Mouse (Mus musculus) layer of hippocampus, adult 9-11 months (tissue): ENCODE results near the gene Fat3.
A peak's percentile ranks its signal among the peaks of the same experiment; 100 is the strongest.

Experiments
- DNase-seq: peaks from one replicate; pipeline ENCODE4 v3.0.0; 2022

The Fat3 gene

DNA sequence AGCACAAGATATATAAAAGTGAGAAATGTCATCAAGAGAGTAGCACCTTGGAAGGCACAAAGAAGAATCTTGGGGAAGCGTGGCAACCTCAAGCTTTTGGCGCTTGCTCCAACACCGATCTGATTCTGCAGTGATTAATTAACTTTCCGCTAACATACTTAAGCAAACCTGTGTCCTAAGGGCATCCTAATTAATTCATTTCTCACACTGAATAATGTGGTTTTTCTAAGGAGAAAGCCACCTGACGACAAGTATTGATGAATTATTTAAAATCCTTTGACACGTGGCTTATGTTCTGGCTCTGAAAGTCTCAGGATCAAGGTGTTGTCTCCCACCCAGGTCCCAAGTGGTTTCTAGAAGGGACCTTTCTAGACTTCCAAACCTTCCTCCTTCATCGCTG lies 506.3 kb downstream of the Fat3 start:
- DNase-seq: no peak

DNA sequence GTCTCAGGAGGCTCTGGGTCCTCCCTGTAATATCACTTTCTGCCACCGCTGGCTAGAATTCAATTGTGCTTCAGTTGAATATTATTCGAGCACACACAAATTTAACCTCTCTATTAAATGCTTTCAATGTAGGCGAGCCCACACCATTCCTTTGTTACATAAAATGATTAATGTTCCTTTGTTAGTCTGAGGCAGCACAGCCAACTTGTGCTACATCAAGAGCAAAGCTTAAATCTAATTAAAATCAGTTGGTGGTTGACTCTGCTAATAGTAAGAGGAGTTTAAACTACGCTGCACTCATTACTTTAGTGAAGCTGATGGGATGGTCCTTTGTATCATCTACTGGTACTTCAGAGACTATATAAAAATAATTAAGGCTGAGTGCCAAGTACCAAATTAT lies 506.9 kb downstream of the Fat3 start:
- peak; percentile 8 for DNase-seq

DNA sequence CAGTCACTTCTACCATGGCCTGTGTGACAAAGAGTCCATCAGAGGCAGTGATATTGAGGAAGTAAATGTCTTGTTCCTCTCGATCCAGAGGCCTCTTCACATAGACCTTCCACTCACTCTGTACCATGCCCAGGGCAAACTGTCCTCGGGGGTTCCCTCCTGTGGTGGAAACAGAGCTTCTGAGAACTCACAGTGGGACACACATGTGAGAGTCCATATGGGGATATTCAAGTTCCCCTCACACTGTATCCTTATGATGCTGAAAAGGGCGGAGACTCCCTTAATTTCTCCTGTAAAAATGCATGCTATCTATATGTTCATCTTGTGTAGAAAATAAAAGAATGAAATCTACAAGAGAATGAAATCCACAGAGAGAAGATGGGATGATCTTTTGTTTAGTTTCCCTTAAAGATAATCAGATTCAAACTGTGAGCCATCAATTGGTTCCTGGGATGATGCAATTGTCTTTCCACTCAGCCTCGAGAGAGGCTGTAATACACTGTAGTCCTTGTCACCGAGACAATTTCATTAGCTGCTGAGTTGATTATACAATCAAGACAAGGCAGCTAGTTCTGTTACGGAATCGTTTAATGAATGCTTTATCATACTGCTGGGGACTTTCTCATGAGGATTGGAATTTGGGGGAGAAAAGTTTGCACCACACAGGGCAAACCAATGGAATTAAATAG lies 508.8 kb downstream of the Fat3 start:
- DNase-seq: no peak

DNA sequence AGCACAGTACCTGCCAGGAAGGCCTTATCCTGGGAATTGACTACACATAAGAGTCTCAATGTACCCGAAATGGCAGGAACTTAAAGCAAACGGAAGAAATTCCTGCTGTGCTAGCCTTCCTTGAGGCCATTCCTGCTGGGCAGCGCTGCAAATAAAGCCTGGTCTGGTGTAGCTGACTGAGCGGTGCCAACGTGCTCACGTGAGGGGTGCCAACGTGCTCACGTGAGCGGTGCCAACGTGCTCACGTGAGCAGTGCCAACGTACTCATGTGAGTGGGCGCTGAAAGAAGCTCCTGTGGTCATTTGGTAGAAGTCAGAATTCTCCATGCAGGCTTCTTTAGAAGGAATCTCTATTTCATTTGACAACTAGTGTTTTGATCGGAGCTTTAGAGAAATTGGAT lies 522.8 kb downstream of the Fat3 start:
- no peak for DNase-seq

DNA sequence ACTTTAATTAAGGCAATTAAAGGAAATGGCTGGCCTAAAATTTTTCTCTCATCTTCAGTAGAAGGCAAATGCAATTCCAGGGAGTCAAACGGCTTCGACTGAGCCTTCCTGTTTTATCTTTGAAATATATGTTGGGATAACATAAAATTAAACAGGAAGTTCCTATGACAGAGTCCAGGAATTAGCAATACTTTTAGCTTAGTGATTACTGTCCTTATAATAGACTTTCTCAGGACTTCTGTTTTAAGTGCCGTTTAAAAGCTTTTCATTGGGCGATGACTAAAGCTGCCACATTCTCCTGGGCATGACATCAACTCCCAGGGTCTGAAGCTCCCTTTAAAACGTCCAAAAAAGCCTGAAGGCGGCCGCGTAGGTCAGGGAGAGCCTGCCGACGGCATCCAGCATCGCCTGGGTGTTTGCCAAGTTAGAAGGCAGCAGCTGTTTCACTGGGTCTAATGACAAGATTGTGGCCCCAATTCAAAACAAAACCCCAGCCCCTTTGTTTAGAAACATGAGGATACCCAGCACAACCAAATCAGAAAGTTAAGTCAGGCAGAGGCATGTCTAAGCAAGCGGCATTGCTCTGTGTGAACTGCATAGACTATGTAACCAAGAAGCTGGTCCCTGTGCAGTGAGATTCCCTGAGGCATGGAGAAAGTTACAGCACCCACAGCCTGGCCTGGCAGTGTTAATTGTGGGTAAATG lies 524.0 kb downstream of the Fat3 start:
- no peak for DNase-seq

DNA sequence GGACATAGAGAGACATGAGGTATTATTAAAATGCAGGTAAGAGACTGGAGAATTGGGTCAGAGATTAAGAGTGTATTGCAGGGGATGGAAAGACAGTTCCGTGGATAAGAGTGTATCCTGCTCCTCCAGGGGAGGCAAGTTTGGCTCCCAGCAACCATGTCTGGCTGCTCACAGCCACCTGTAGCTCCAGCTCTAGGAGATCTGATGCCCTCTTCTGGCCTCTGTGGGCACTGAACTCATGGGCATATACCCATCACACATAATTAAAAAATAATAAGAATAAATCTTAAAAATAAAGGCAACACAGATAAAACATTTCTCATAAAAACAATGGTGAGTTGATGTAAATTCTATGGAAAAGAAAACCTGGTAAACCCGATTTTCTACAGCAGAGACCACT lies 525.1 kb downstream of the Fat3 start:
- DNase-seq: no peak

DNA sequence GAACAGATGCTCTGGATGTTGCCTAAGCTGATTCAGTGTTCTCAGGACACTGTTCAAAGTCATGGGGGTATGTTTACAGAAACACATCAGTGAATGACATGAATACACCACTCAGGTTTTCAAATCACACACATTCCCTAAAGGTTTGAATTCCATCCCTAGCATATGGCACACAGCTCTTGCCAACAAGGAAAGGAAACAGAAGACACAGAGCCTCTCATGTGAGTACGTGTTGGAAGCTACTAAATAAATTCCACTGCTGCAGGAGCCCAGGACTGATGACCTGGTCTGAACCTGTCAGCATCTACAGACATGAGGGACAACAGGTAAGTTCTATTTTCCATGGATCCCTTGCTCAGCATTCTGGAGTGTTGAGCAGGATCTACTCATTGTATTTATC lies 528.9 kb downstream of the Fat3 start:
- no peak for DNase-seq

DNA sequence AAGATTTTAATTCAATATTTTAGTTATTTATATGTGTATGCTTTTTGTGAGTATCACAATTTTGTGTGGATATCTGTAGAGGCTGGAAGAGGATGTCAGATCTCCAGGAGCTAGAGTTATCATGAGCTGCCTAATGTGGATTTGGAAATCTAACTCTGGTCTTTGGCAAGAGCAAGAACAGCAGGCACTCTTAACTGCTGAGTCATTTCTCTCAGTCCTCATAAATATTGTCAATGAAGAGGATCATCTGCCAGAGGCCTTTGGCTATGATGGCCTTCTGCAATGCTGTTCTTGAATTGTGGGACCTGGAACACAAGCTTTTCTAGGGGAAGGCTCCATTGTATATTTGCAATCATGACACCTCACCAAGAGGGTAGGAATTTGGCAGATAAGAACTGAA lies 529.7 kb downstream of the Fat3 start:
- DNase-seq: no peak

DNA sequence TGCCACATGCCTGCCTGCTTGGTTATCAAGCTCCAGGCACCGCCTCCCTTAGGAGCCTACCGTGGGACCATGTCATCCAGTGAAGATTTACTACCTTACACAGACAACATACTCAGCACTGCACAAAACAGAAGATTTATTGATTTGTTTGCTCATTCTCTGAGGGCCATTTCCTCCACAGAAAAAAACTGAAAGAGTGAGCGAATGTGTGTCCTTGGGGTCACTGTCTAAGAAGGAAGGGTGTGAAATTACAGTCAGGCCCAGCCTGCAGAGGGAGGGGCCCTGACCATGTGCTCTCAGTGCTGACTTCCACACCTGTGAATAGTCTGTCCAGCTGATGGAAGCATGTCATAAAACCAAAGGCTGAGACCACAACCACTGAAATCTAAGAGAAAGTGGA lies 536.9 kb downstream of the Fat3 start:
- DNase-seq: no peak

DNA sequence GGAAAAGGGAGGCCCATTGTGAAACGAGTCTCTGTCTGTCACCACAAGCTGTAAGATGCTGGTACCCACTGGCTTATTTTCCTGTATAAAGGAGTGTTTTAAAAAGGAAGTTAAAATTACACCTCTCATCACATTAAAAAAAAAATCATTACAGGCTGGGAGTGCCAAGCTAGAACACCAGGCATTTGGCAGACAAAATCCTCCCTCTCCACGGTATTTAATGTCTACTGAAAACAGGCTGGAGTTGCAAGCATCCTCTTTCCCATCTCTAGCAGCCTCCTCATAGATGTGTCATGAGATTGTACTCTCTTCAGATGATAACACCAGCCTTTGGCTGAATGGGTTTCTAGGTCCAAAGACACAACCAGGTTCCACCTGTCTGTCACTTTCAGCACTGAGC lies 538.2 kb downstream of the Fat3 start:
- peak; percentile 22 for DNase-seq

DNA sequence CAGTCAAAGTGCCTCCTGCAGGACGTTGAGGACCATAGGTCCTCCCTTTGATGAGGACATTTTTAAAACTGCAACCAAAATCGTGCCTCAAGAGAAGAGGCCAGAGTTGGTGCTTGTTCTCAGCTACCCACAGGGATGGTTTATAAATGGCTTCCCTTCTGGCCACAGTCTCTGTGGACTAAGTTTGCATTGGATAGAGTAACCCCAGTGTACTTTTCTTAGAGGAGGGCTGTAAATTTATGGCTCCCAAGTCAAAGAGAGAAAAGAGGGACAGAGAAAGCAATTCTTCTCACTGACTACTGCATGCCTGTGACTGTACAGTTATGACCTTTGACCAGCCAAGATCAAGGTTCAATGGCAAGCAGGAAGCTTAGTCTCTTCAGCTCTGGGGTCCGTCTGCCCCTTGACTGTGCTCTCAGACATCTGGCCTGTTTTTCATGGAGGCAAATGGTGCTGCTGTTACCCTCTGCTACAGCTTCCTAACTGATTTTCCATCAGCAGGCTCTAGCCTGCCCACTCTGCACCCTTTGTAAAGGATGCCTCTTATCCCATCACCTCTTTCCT lies 542.8 kb downstream of the Fat3 start:
- no peak for DNase-seq

DNA sequence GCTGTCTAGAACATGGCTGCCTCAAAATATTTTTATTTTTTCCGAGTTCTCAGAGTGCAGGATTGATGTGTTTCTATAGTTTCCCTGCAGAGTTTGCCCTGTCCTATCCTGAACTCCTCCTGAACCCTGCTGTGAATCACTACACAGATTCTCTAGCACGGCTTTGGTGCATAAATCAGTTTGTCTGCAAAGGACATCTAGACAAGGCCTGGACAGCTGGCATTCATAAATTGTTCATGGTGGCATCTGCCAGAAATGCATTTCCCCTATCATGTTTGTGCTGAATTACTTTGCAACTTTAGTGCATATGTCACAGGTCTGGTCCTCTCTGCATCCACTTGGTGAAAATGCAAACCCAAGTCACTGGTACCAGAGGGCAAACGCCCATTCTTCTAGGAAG lies 543.3 kb downstream of the Fat3 start:
- DNase-seq: no peak

DNA sequence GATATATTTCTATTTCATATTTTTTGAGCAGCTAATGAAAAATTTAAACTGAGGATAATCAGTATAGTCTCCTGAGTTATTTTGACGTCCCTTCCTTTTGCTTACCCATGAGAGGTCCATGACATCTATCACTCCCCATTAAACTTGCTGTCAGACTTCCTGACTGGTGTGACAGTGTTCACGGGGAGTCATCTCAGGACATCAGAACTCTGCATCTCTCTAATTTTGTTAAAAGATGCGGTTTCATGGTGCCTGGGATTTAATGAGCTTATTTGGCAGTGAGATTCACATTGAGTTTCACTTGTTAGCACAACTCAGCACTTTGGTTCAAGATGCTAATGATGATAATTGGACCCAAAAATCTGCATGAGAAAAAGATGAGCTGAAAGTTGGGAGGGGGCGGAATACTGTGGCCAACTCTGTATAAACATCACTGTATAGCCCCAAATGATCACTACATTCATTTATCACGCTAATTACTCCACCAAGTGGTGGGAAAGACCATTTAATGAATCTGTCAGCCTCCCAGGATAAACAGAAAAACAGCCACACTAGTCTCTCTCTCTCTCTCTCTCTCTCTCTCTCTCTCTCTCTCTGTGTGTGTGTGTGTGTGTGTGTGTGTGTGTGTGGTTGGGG lies 545.8 kb downstream of the Fat3 start:
- DNase-seq: no peak

DNA sequence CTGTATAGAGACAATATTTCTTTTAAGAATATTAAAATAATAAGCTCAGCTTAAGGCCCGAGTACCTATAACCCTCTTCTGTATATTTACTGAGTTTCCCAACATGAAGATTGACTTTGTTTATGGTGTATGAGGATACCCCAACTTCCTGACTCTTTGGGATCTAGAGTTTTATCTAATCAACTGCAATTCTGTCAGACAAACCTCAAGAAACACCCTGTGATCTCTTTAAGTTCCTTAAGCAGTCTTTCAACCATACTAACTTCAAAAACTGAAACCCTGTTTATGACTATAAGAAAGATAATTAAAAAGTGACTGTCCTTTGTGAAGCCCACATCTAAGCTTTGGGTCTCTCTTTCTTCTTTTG lies 546.8 kb downstream of the Fat3 start:
- DNase-seq: no peak

DNA sequence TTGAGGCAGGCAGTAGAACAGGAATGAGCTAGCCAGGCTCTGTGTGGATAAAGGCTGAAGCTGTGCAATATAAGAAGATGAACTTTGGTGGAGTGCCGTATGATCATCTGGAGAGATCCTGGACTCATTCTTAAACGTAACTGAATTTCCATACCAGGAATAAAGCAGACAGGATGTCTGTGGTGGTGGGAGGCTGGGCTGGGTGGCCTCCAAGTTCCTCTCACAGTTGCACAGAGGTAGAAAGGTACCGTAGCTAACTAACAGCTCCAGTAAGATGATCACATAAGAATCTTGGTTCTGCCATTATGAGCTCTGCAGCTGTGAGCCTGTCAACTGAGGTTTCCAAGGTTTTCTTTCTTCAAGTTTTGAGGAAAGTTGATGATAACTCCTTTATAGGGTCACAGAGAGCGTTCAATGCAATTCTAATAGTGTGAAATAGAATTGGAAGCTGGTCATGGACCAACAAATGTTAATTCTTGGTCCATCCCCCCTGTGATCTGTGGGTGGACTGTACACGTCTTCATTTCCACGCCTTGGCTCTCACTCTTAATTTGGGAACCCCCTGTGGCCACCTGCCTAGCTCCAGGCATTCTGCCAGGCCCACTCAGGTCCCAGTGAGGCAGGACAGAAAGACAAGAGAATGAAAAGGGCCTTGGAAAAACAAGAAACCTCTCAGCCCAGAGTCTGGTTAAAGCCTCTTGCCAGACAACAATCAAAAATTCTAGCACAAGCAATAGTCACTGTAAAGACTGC lies 547.3 kb downstream of the Fat3 start:
- DNase-seq: no peak

DNA sequence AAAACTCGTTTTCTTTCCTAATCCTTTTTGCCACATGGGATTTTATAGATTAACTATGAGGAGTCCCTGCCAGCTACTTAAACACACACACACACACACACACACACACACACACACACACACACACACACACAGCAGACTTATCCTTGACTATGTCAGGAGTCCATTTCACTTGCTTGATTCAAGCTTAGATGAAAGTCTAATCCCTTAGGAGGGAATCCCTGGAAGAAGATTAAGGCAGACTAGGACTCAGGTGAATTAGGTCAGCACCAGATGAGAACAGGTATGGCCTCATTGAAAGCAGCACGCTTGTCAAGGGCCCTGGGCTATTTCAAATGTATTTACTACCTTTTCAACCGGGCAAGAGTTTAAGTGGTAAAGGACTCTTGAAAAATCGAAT lies 553.0 kb downstream of the Fat3 start:
- no peak for DNase-seq

DNA sequence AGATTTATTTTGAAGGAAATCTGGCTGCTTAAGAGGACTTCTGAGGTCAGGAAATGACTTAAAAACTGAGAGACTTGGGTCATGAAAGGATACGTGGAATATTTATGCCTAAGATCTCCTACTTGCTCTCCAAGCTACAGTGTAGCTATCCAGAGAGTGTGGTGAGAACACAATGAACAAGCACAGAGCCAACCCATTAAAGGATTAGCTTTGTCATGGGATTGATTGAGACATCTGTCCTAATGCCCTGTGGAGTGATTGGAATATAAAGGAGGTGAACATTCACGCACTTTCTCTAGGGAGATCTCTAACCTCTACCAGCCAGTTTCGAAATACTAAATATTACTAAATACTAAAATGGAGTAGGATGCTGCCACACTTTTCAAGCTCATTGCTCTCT lies 556.9 kb downstream of the Fat3 start:
- DNase-seq: no peak

DNA sequence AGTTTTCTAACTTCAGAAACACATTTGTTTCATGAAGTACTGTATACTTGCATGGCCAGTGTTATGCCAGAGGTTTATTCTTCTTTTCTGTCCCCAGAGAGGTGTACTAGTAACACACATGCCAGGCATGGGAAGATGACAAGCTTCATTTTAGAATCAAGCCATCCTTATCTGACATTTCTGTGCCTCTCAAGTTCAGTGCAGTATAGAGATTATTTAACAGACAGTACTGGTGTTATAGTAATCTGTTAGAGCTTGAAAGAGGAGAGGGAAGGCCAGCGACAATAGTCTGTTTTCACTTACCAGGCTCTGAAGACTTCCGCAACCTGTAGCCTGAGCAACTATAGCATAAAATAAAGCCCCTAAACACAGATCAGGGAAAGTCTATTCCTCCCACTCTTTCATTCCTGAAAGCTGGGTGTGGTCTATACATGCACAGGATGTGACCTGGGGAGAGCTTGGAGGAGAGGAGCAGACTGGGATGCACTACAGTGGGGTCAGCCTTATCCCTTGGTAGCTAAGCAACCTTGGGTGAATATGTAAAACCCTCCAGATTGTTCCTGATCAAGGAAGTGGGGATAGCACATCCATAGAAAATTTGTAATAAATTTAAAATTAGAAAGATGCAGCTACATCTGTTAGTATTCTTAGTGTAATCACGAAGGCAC lies 557.5 kb downstream of the Fat3 start:
- DNase-seq: no peak

DNA sequence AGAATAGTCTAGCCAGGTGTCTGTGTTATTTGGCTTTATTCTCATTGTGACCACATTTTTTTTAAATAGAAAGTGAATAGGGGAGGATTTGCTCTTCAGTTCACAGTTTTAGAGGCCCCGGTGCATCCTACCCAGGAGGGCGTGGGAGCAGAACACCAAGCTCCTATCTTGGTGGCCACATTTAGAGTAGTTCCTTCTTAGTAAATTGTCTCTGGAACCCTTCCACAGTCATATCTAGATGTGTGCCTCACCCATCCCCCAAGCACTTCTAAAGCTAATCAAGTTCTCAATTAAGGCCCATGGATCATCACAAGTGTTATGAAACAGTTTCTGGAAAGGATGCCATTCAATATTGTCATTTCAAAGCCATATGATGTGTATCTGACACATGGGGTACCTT lies 559.3 kb downstream of the Fat3 start:
- DNase-seq: no peak

DNA sequence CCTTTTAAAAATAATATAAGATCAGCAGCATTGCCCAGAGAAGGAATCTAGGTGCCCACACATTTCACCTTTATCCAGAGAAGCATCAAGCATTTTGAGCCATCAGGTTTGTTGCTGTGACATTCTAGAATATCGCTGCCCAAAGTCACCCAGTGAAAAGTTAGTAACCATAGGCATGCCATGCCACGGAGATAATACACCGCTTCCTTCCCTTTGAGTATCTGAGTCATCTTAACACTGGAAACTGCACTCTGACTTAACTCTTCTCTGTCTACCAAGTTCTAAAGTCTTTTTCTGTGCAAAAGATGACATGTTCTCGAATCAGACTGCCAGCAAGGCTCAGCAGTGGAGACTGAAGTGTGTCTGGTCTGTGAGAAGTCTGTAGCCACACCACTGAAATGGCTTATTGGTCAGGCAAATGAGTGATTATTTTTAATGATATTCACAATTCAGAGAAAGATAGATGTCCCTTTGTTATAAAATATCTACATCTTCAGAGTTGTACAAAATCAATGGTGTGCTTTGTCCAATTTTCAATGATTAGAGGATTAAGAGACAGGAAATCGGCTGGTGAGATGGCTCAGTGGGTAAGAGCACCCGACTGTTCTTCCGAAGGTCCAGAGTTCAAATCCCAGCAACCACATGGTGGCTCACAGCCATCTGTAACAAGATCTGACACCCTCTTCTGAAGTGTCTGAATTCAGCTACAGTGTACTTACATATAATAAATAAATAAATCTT lies 560.0 kb downstream of the Fat3 start:
- no peak for DNase-seq

DNA sequence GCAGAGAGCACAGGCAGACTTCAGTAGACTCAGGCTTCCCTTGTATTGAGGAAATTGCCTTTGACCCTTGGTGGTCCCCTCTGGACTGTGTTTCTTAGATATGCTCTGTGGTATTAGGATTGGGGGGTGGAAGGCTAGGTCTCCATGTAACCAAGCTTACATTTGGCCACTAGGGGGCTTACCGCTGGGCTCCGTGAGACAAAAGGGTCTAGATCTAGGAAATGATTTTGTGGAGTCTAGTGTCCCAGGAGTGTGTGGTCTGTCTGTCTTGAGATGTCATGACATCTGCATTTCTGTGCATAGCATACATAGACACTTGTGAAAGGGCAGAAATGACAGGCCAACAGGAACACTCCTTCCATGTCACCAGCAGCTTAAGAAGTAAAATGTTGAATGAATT lies 561.5 kb downstream of the Fat3 start:
- no peak for DNase-seq

DNA sequence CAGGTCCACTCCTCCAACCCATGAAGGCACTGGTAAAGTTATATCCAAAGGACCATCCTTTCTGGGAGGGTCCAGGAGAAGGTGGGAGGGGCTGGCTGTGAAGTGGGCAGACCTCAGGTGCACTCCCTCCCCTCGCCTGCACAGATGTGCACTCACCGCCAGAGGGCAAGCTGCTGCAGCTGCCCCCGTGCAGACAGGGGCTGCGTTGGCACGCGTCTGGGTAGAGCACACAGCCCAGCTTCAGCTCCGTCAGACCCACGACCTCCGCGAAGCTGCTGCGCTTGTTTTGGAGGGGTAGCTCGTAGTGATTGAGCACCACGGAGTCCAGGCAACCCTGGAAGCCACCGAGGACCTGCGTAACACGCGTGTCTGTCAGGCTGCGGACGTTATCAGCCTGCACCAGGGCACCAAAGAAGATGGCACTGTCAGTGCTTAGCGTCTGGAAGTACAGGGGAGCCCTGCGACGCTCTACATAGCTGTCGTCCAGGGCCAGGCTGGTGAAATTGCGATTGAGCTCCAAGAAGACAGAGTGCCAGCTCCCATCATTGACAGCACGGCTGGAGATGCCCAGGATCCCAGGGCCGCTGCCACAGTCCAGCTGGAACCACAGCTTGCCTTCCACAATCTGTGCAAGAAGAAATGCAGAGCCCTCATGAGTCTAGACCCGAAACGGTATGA lies 563.1 kb downstream of the Fat3 start:
- DNase-seq: no peak
